Mouse (Mus musculus): ENCODE data around the gene Stom.

The Stom gene

DNA sequence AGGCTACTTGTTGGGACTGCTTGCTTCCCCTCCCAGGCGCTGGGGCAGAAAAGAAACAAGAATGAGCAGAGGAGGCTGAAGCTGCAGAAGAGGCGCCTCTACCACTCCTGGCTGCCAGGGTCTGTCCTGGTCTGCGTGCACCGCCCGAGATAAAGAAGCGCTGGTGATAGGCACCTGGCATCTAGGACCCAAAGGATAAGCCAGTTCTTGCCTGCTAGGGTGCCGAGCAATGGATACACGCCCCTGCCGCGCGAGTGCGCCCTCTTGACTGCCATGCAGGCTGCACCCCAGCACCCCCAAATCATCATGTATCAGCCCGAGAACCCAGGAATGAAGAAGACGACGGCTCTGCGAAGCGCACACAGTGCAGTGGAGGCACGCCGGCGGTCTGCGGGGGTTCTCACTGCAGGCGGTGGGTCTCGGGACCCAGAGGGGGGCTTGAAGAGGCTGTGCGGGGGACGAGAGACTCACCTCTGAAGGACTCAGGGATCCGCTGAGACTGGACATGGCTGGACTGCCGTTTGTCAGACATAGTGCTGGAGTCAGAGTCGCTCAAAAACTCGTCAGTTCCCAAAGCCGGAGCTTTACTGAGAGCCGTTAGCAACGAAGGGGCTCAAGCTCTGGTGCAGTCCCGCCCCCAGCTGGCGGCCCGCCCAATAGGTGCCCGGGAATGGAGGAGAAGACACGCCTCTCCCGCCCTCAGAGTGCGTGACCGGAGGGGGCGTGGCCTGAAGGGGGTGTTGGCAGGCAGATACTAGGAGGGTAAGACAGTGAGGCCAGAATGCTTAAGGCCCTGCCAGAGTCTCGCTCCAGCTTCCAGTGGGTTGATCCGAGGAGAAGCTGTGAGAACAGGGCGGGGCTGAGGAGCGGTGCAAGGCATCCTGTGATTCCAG, at the start of gene Stom:
Gene Stom (minus strand): TSS at position 589 of the 893 bp plus-strand sequence.
- peak; percentile 88 to 97 for DNase-seq (ENCODE audit: low spot score in 2 of 2)

GRCm38 (mm10) chr2:35385441-35385871, 48.7 kb upstream of the Stom start:
- DNase-seq (ENCODE audit: low spot score in 2 of 2): no peak

DNA sequence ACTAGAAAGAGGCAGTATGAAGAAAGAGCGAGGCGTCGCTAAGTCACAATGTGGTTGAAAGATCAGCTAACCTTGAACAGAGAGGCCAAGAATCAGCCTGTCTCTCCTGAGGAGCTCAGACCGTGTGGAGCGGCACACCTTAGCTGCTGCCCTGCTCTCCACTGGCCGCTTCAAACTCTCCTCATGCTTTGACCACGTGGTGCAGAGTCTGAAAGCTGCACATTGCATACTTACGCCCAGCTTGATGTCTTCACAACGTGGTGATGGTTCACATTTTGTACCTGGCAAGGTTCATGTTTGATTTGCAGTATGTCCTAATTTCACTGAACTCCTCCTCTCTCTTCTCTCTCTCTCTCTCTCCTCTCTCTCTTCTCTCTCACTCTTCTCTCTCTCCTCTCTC, 42.5 kb upstream of the Stom start:
- no peak for DNase-seq (ENCODE audit: low spot score in 2 of 2)

- no peak for DNase-seq (ENCODE audit: low spot score in 2 of 2)
Measured at GRCm38 (mm10) chr2:35377600-35377999, 40.8 kb upstream of the Stom start.

DNA sequence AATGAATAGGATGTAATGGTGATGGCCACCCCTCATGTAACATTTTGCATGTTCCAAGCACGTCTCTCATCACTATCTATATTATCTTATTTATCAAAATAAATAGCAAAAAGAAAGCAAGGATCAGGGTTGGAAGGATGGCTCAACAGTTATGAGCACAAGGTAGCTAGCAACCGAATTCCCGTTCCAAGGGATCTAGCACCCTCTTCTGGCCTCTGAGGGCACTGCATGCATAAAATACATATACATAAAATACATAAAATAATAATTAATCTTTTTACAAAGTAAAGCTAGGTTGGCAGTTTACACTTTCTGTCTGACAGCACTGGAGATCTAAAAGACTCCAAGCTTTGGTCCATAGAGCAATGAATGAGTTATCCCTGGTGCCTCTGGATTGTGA, 36.2 kb upstream of the Stom start:
- no peak for DNase-seq (ENCODE audit: low spot score in 2 of 2)

- no peak for DNase-seq (ENCODE audit: low spot score in 2 of 2)
Measured at GRCm38 (mm10) chr2:35370686-35371085, 33.9 kb upstream of the Stom start.

GRCm38 (mm10) chr2:35367629-35368028, 30.9 kb upstream of the Stom start, which contains the start of gene 4930568D16Rik:
TSS of gene 4930568D16Rik (minus strand) at chr2:35367729.
- no peak for DNase-seq (ENCODE audit: low spot score in 2 of 2)

GRCm38 (mm10) chr2:35349184-35349583, 12.4 kb upstream of the Stom start:
- DNase-seq (ENCODE audit: low spot score in 2 of 2): no peak

GRCm38 (mm10) chr2:35345984-35346383, 9.2 kb upstream of the Stom start:
- no peak for DNase-seq (ENCODE audit: low spot score in 2 of 2)

GRCm38 (mm10) chr2:35342605-35343004, 5.8 kb upstream of the Stom start:
- DNase-seq (ENCODE audit: low spot score in 2 of 2): no peak

DNA sequence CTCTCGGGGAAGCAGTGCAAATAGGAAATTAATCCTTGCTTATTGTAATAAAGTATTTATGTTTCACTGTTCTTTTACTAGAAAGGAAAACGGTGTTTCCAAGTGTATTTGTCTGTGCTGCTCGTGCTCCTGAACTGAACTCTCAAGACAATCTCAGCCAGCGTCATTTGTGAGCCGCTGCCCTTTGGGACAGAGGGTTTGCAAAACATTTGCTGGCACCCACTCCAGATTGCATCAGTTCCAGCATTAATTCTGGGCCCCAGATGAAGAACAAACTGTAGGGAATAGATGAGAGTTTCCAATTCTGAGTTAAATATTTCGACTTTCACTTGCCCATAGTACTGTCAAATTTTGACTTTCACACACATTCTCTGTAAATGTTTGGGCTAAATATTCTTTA, 1.9 kb upstream of the Stom start:
- DNase-seq (ENCODE audit: low spot score in 2 of 2): no peak

- no peak for DNase-seq (ENCODE audit: low spot score in 2 of 2)
Measured at GRCm38 (mm10) chr2:35338036-35338435, 1.3 kb upstream of the Stom start.

GRCm38 (mm10) chr2:35337419-35337818, 643 bp upstream of the Stom start:
- DNase-seq (ENCODE audit: low spot score in 2 of 2): no peak

- DNase-seq (ENCODE audit: low spot score in 2 of 2): no peak
Measured at GRCm38 (mm10) chr2:35335620-35336019, 1.2 kb downstream of the Stom start.

DNA sequence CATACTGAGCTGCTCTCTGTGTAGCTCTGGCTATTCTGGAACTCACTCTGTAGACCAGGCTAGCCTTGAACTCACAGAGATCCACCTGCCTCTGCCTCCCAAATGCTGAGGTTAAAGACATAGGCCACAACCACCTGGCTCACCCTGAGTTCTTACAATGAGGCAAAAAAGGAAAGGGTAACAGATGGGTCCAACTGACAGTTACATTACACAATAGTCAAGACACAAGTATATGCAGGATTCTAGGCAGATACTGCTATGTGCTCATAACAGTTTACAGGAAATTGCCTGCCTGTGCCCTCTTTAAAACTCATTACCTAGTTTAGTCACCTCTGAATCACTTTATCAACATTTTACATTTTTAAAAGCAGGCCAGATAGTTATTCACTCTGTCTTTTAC, 3.1 kb downstream of the Stom start:
- DNase-seq (ENCODE audit: low spot score in 2 of 2): no peak

GRCm38 (mm10) chr2:35331205-35331604, 5.6 kb downstream of the Stom start:
- DNase-seq (ENCODE audit: low spot score in 2 of 2): no peak

DNA sequence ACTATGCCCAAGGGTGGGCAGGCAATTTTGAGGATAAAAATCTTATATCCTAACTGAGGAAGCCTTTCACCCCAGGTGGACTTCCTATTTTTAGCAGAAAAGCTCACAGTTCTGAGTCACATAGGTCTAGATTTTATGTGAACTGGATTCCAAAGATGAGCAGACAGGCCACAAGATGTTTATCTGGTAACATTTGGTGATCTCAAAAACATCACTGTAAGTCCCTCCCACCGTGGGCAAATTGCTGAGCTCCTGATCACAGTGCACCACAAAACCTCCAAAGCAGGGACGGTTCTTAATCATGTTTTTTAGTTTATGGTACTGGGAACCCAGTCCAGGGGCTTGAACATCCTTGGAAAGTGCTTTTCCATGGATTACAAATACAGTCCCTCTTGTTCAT, 7.7 kb downstream of the Stom start:
- DNase-seq (ENCODE audit: low spot score in 2 of 2): no peak

GRCm38 (mm10) chr2:35328064-35328792, 8.5 kb downstream of the Stom start:
- no peak for DNase-seq (ENCODE audit: low spot score in 2 of 2)

- no peak for DNase-seq (ENCODE audit: low spot score in 2 of 2)
Measured at GRCm38 (mm10) chr2:35327583-35327982, 9.2 kb downstream of the Stom start.

GRCm38 (mm10) chr2:35326931-35327330, 9.8 kb downstream of the Stom start:
- no peak for DNase-seq (ENCODE audit: low spot score in 2 of 2)

DNA sequence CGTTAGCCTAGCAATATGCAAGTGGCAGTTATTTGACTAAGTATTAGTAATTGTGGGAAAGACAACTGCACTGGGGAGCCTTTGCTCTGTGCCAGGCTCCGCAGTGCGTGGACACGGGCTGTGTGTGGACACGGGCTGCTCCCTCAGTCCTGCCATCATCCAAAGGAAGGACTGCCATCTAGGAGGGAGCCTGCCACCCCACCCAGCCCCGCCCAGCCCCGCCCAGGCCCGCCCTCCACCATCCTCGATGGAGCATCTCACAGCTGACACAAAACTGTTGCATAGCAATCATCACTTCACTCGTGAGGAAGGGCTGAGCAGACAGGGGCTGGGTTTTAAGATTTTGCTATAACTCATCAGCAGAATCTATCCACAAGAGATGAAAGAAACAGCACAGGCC, 10.8 kb downstream of the Stom start:
- DNase-seq (ENCODE audit: low spot score in 2 of 2): no peak

DNA sequence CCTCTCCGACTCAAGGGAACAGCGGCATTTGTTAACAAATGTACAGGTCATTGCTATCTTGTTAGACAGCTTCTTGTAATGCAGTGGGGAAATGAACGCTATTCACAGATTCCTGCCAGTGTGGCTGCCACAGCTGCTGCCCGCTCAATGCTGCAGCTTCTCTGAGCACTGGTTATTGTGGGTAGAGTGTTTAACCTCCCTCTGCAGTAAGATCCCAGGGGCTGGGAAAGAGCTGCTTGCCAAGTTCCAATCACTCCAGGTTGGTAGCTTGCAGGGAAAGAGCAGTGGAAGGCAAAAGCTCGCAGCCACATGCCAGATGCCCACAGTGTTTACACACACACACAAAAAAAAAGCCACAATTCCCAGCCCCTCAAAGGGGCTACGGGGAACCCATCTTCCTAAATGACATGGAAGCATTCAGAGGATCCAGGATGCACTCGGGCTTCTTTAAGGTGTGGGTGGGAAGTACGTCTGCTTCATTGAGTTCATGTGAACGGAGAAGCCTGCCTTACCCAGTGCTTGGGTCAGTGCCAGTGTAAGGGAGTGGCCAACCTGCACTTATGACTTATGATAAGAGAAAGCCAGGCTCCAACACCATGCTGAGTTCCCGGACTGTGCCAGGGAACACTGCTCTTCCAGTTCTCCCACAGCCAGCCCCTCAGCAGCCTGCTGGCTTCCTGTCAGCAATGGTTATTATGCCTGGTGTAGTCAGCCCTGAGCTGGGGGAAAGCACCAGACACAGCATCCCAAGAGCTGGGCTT, 14.2 kb downstream of the Stom start:
- DNase-seq (ENCODE audit: low spot score in 2 of 2): peak in 1 of 2 experiments; percentile 14
